Mouse (Mus musculus) midbrain, embryonic 16.5 days (tissue): ENCODE data around the gene Olfr209. TPM values are rescaled to one million over a fixed set of nuclear protein-coding genes. Genes with fewer than 3 reads are reported as not detected.
"Not testable (repeated sequence)": the region's sequence is repeated elsewhere in the genome, so short reads cannot be mapped to it uniquely, and the experiment has no call there.

Experiments
- ATAC-seq: fragments of 200-750 bp; cut with Nextera tagmentation; 2 replicates; pipeline ENCODE4 v1.8.0; 2017; ENCODE audit warnings: moderate TSS enrichment
- H3K27ac ChIP-seq: fragments of 300-500 bp; sonication (generic); 2 replicates; pipeline ENCODE4 v1.5.1; 2014; ENCODE audit warnings: mild to moderate bottlenecking, low read length, mixed read lengths
- H3K27me3 ChIP-seq: fragments of 300-500 bp; sonication (generic); 2 replicates; pipeline ENCODE4 v1.6.1; 2014; ENCODE audit warnings: low read depth, low read length, mixed read lengths; ENCODE audit not compliant: control insufficient read depth, insufficient read depth
- H3K36me3 ChIP-seq: fragments of 300-500 bp; sonication (generic); 2 replicates; pipeline ENCODE4 v1.6.1; 2014; ENCODE audit warnings: mild to moderate bottlenecking, low read length, moderate library complexity, mixed read lengths; ENCODE audit not compliant: control insufficient read depth, insufficient read depth
- H3K4me1 ChIP-seq: fragments of 300-500 bp; sonication (generic); 2 replicates; pipeline ENCODE4 v1.6.1; 2014; ENCODE audit warnings: mild to moderate bottlenecking, low read length, mixed read lengths; ENCODE audit not compliant: control insufficient read depth, insufficient read depth
- H3K4me2 ChIP-seq: fragments of 300-500 bp; sonication (generic); 2 replicates; pipeline ENCODE4 v1.6.1; 2014; ENCODE audit warnings: mild to moderate bottlenecking, low read length, mixed read lengths
- H3K4me3 ChIP-seq: fragments of 300-500 bp; sonication (generic); 2 replicates; pipeline ENCODE4 v1.5.1; 2014; ENCODE audit warnings: low read depth, mild to moderate bottlenecking, low read length, moderate library complexity, mixed read lengths
- H3K9ac ChIP-seq: fragments of 300-500 bp; sonication (generic); 2 replicates; pipeline ENCODE4 v1.6.1; 2014; ENCODE audit warnings: low read depth, low read length, mixed read lengths
- H3K9me3 ChIP-seq: fragments of 300-500 bp; sonication (generic); replicated peaks from 2 replicates; pipeline ENCODE4 v1.6.1; 2014; ENCODE audit warnings: mild to moderate bottlenecking, low read length, mixed read lengths; ENCODE audit not compliant: control insufficient read depth, poor library complexity, severe bottlenecking
- WGBS: fragments of 180-500 bp; shearing (Covaris S2); extraction: QIAGEN DNeasy Blood & Tissue Kit; methylation state at CpG from one replicate; pipeline ENCODE4 v1.1.7; 2014; 5-methylcytosine and 5-hydroxymethylcytosine counted together
- polyA plus RNA-seq: library from polyadenylated mRNA; unstranded; fragments of >200 nt; fragmentation: Nextera tagmentation; extraction: Ambion mirVana; gene quantifications from 2 replicates; pipeline ENCODE4 v1.2.1, GENCODE M21; 2015

Gene Olfr209
- polyA plus RNA-seq, 1 experiment from 2014 or later: not detected

DNA sequence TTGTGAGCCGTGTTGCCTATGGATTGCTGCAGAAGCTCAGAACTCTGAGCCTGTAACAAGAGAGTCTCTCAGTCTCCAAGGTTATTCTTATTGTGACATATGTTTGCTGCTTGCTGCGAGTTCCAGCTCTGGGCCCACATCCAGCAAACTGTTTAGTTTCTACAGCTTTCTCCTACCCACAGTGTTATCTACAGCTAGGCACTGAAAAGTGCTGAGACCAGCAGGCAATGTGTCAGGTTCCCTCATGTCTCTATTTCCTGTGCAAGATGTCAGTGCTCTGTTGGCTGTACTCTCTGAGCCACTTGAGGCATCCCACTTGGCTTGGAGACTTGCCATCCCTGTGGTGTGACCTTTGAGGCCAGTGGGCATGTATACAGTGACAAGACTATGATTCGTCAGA lies 29.5 kb upstream of the Olfr209 start:
- Histone ChIP-seq H3K36me3 (no peaks in the 10 kb centered on the region), H3K27ac (no peak overlapping the region), H3K9ac (no peak overlapping the region), H3K4me3 (no peak overlapping the region), H3K27me3 (no peaks in the 10 kb centered on the region), H3K4me2 (no peak overlapping the region), H3K9me3 (no peaks in the 10 kb centered on the region), H3K4me1 (no peaks in the 10 kb centered on the region)
- ATAC-seq: no peak
- 74% methylated on average over 3 of the region's 3 CpGs for WGBS

- Histone ChIP-seq H3K4me1 (no peaks in the 10 kb centered on the region), H3K27me3 (no peaks in the 10 kb centered on the region), H3K36me3 (no peaks in the 10 kb centered on the region), H3K9ac (no peak within 1 kb of the TSS), H3K27ac (no peak within 1 kb of the TSS), H3K9me3 (no peaks in the 10 kb centered on the region), H3K4me3 (no peak within 1 kb of the TSS), H3K4me2 (no peak within 1 kb of the TSS)
- 84% methylated on average over 1 of the region's 1 CpGs for WGBS
- no peak for ATAC-seq
These were observed 14.6 kb downstream of the Olfr209 start, which contains the start of gene Olfr206 for GRCm38 (mm10) chr16:59349146-59349545. Gene Olfr206, minus strand, starts transcription at chr16:59349246.

DNA sequence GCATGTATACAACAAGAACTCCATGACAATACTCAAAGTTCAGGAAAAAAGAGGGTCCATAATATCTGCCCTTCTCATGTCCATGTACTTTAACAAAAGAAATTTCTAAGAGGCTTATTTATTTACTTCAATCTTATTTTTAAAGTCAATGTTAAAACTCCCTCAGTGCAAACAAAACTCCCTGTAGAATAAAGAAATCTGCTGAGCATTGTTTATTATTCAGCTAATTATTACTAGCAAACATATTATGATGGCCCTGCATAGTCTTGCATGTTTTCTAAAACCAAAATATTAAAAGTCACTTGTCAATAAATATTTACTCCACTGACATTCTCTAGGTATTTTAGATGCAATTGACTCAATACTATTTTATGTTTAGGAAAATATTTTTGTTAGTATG lies 32.8 kb downstream of the Olfr209 start, which contains the start of gene Olfr205:
Gene Olfr205 (minus strand): TSS at position 101 of the 400 bp plus-strand sequence.
- no peak for ATAC-seq
- Histone ChIP-seq H3K9ac (no peak within 1 kb of the TSS), H3K36me3 (no peaks in the 10 kb centered on the region), H3K4me3 (no peak within 1 kb of the TSS), H3K27ac (no peak within 1 kb of the TSS), H3K27me3 (no peaks in the 10 kb centered on the region), H3K4me1 (no peaks in the 10 kb centered on the region), H3K4me2 (no peak within 1 kb of the TSS), H3K9me3 (no peaks in the 10 kb centered on the region)

- ATAC-seq, H3K4me2 ChIP-seq, H3K36me3 ChIP-seq, H3K4me3 ChIP-seq, H3K4me1 ChIP-seq, H3K9ac ChIP-seq, H3K27me3 ChIP-seq, H3K9me3 ChIP-seq, H3K27ac ChIP-seq: not testable (repeated sequence)
- WGBS: 68% methylated on average over 1 of the region's 1 CpGs
These were observed 40.5 kb downstream of the Olfr209 start for GRCm38 (mm10) chr16:59323262-59323661.

DNA sequence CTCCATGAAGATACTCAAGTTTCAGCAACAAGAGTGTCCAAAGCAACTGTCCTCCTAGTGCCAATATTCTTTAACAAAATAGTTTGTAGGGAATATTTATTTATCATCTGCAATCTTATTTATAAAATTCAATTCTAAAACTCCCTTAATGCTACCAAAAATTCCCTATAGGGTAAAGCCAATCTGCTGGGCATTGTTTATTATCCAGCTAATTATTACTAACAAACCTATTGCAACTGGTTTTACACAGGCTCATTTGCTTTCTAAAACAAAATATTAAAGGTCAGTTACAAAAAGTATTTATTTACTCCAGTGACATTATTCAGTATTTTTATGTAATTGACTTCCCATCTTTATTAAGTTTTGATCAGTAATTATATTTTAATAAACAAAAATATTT lies 45.6 kb downstream of the Olfr209 start, which contains the start of gene Olfr204:
Gene Olfr204 (minus strand): TSS at position 101 of the 400 bp plus-strand sequence.
- no peak within 1 kb of the TSS for H3K4me3 ChIP-seq
- no peak within 1 kb of the TSS for H3K4me2 ChIP-seq
- no peaks in the 10 kb centered on the region for H3K4me1 ChIP-seq
- no peak within 1 kb of the TSS for H3K9ac ChIP-seq
- H3K27me3 ChIP-seq: no peaks in the 10 kb centered on the region
- ATAC-seq: no peak
- H3K36me3 ChIP-seq: no peaks in the 10 kb centered on the region
- no peak within 1 kb of the TSS for H3K27ac ChIP-seq
- no peaks in the 10 kb centered on the region for H3K9me3 ChIP-seq

Other genes starting within 250 kb of the Olfr209 start
- gene Olfr194, start 242.9 kb downstream of the Olfr209 start, polyA plus RNA-seq: not detected in 2 replicates
- not detected in 2 replicates for gene Olfr195, start 216.9 kb downstream of the Olfr209 start, polyA plus RNA-seq
- not detected in 2 replicates for gene Olfr196, start 193.5 kb downstream of the Olfr209 start, polyA plus RNA-seq
- not detected in 2 replicates for gene Olfr198, start 160.5 kb downstream of the Olfr209 start, polyA plus RNA-seq
- not detected in 2 replicates for gene Olfr199, start 144.2 kb downstream of the Olfr209 start, polyA plus RNA-seq
- not detected in 2 replicates for gene Olfr201, start 91.4 kb downstream of the Olfr209 start, polyA plus RNA-seq
- gene Olfr202, start 77.2 kb downstream of the Olfr209 start, polyA plus RNA-seq: not detected in 2 replicates
- gene Olfr203, start 65.1 kb downstream of the Olfr209 start, polyA plus RNA-seq: not detected in 2 replicates
- not detected in 2 replicates for gene Olfr204, start 45.7 kb downstream of the Olfr209 start, polyA plus RNA-seq
- not detected in 2 replicates for gene Olfr205, start 32.9 kb downstream of the Olfr209 start, polyA plus RNA-seq
- gene Olfr206, start 14.7 kb downstream of the Olfr209 start, polyA plus RNA-seq: not detected in 2 replicates
- gene Gabrr3, start 43.3 kb upstream of the Olfr209 start, polyA plus RNA-seq: not detected in 2 replicates
- gene Riox2, start 107.8 kb upstream of the Olfr209 start, polyA plus RNA-seq: 15.7 and 16.0 TPM in 2 replicates
- gene Crybg3, start 237.0 kb upstream of the Olfr209 start, polyA plus RNA-seq: 2.0 and 2.7 TPM in 2 replicates